Mouse (Mus musculus): ENCODE results near the gene Mmp9.

Mmp9 gene

GRCm38 (mm10) chr2:164994659-164995428, 54.3 kb downstream of the Mmp9 start:
- no peak for DNase-seq

- no peak for DNase-seq
Measured at GRCm38 (mm10) chr2:164995976-164996375, 55.4 kb downstream of the Mmp9 start.

GRCm38 (mm10) chr2:164996848-164997720, 56.5 kb downstream of the Mmp9 start:
- no peak for DNase-seq

- DNase-seq: no peak
Measured at GRCm38 (mm10) chr2:164997721-164998428, 57.3 kb downstream of the Mmp9 start.

GRCm38 (mm10) chr2:165001958-165002357, 61.4 kb downstream of the Mmp9 start:
- DNase-seq: no peak

GRCm38 (mm10) chr2:165003108-165003507, 62.5 kb downstream of the Mmp9 start:
- DNase-seq: no peak

GRCm38 (mm10) chr2:165004237-165004636, 63.7 kb downstream of the Mmp9 start:
- no peak for DNase-seq
